Mouse (Mus musculus) layer of hippocampus, adult 8-10 months (tissue): ENCODE data around the gene Cnfn. TPM values are rescaled to one million over a fixed set of nuclear protein-coding genes. Genes with fewer than 3 reads are reported as not detected.
"Not testable (repeated sequence)": the region's sequence is repeated elsewhere in the genome, so short reads cannot be mapped to it uniquely, and the experiment has no call there.

Experiments
- DNase-seq, 2 experiments: peaks; one replicate each; pipeline ENCODE4 v3.0.0; 2022; ENCODE audit warnings: low spot score in 2 of 2
- total RNA-seq, 4 experiments: library from RNA; stranded (reverse); gene quantifications; 2 replicates each; pipeline ENCODE4 v1.2.4; 2022

The Cnfn gene
- under 1 TPM in 1 of 4 experiments, not detected in 3; 0.73 TPM for total RNA-seq

- no peak for DNase-seq
These were observed at the start of gene Cnfn for GRCm38 (mm10) chr7:25369058-25369749. Gene Cnfn (minus strand): TSS chr7:25369724.

- DNase-seq = no peak
These were observed 48.1 kb upstream of the Cnfn start for GRCm38 (mm10) chr7:25417597-25417996.

- DNase-seq = no peak
These were observed 43.4 kb upstream of the Cnfn start, which contains the start of gene Cxcl17 for GRCm38 (mm10) chr7:25412833-25413441. Gene Cxcl17 (minus strand): TSS chr7:25412886.

GRCm38 (mm10) chr7:25411861-25412260, 42.3 kb upstream of the Cnfn start:
- DNase-seq = no peak

- no peak for DNase-seq
These were observed 41.6 kb upstream of the Cnfn start for GRCm38 (mm10) chr7:25410969-25411615.

GRCm38 (mm10) chr7:25409114-25409760, 39.7 kb upstream of the Cnfn start:
- DNase-seq = no peak

- DNase-seq = no peak
These were observed 36.9 kb upstream of the Cnfn start for GRCm38 (mm10) chr7:25406468-25406867.

GRCm38 (mm10) chr7:25402671-25403101, 33.2 kb upstream of the Cnfn start:
- no peak for DNase-seq

GRCm38 (mm10) chr7:25401986-25402385, 32.5 kb upstream of the Cnfn start:
- DNase-seq = no peak

GRCm38 (mm10) chr7:25401551-25401950, 32.0 kb upstream of the Cnfn start:
- DNase-seq = no peak

GRCm38 (mm10) chr7:25399028-25399427, 29.5 kb upstream of the Cnfn start:
- DNase-seq = not testable (repeated sequence)

GRCm38 (mm10) chr7:25398610-25399009, 29.1 kb upstream of the Cnfn start, which contains the start of gene Lipe:
Gene Lipe (minus strand): TSS chr7:25398710.
- no peak for DNase-seq

GRCm38 (mm10) chr7:25396621-25397020, 27.1 kb upstream of the Cnfn start:
- no peak for DNase-seq

- DNase-seq = peak; percentile 97
These were observed 26.3 kb upstream of the Cnfn start for GRCm38 (mm10) chr7:25395558-25396521.

- DNase-seq = no peak
These were observed 25.6 kb upstream of the Cnfn start for GRCm38 (mm10) chr7:25395186-25395557.

GRCm38 (mm10) chr7:25394754-25395153, 25.2 kb upstream of the Cnfn start:
- DNase-seq = no peak

GRCm38 (mm10) chr7:25393451-25394210, 24.1 kb upstream of the Cnfn start:
- no peak for DNase-seq

GRCm38 (mm10) chr7:25392851-25393250, 23.3 kb upstream of the Cnfn start:
- DNase-seq = no peak

- DNase-seq = no peak
These were observed 22.4 kb upstream of the Cnfn start for GRCm38 (mm10) chr7:25391856-25392453.

GRCm38 (mm10) chr7:25390986-25391385, 21.5 kb upstream of the Cnfn start:
- DNase-seq = no peak
